Mouse (Mus musculus) A20 (cell line): ENCODE data around the gene Cox4i2.

ENCODE experiments used
- DNase-seq: peaks from one replicate; pipeline ENCODE4 v3.0.0-alpha.2; 2011; ENCODE audit warnings: low read depth, low spot score

Gene Cox4i2

GRCm38 (mm10) chr2:152769677-152770076 lies 15.7 kb downstream of the Cox4i2 start:
- DNase-seq = peak; percentile 5

GRCm38 (mm10) chr2:152771571-152771970 lies 17.6 kb downstream of the Cox4i2 start:
- DNase-seq = no peak

- DNase-seq = no peak
These were observed 18.3 kb downstream of the Cox4i2 start for GRCm38 (mm10) chr2:152772231-152772630.

- peak; percentile 39 for DNase-seq
These were observed 21.4 kb downstream of the Cox4i2 start for GRCm38 (mm10) chr2:152775357-152775756.

GRCm38 (mm10) chr2:152776019-152776418 lies 22.0 kb downstream of the Cox4i2 start:
- no peak for DNase-seq

- DNase-seq = no peak
These were observed 22.5 kb downstream of the Cox4i2 start for GRCm38 (mm10) chr2:152776435-152776834.

- DNase-seq = no peak
These were observed 23.1 kb downstream of the Cox4i2 start for GRCm38 (mm10) chr2:152777081-152777480.

- no peak for DNase-seq
These were observed 26.5 kb downstream of the Cox4i2 start for GRCm38 (mm10) chr2:152780466-152780865.

- no peak for DNase-seq
These were observed 27.2 kb downstream of the Cox4i2 start for GRCm38 (mm10) chr2:152781031-152781711.

GRCm38 (mm10) chr2:152782656-152783055 lies 28.7 kb downstream of the Cox4i2 start:
- DNase-seq = no peak

GRCm38 (mm10) chr2:152783241-152783640 lies 29.3 kb downstream of the Cox4i2 start:
- DNase-seq = no peak

GRCm38 (mm10) chr2:152784640-152785039 lies 30.7 kb downstream of the Cox4i2 start:
- DNase-seq = no peak

GRCm38 (mm10) chr2:152785446-152786350 lies 31.7 kb downstream of the Cox4i2 start:
- no peak for DNase-seq

- DNase-seq = no peak
These were observed 33.2 kb downstream of the Cox4i2 start for GRCm38 (mm10) chr2:152787136-152787535.

- no peak for DNase-seq
These were observed 33.6 kb downstream of the Cox4i2 start for GRCm38 (mm10) chr2:152787543-152787942.

- no peak for DNase-seq
These were observed 35.0 kb downstream of the Cox4i2 start for GRCm38 (mm10) chr2:152788892-152789421.

- DNase-seq = no peak
These were observed 35.6 kb downstream of the Cox4i2 start for GRCm38 (mm10) chr2:152789591-152789999.

- no peak for DNase-seq
These were observed 38.5 kb downstream of the Cox4i2 start for GRCm38 (mm10) chr2:152792461-152792860.

- no peak for DNase-seq
These were observed 39.4 kb downstream of the Cox4i2 start for GRCm38 (mm10) chr2:152793381-152793780.

- peak; percentile 83 for DNase-seq
These were observed 40.4 kb downstream of the Cox4i2 start for GRCm38 (mm10) chr2:152794281-152794827.

GRCm38 (mm10) chr2:152797589-152797988 lies 43.6 kb downstream of the Cox4i2 start:
- no peak for DNase-seq
